ENCODE assay signal across 8 mouse cellular contexts in genomic region chr11:63132501-63133435, GRCm38 (mm10). TPM values are rescaled to one million over a fixed set of nuclear protein-coding genes. Genes with fewer than 3 reads are reported as not detected.
A peak's percentile ranks its signal among the peaks of the same experiment; 100 is the strongest.
DNase-seq lines count a peak whose midpoint lies in the region; ATAC-seq and TF ChIP-seq lines count a peak whose summit lies in the region.

No protein-coding gene starts in this region.

- peaks cover 32% of the 10 kb centered on the region for H3K27me3 ChIP-seq in hindbrain, embryonic 11.5 days (ENCODE audit: control insufficient read depth, insufficient read depth, low read length)
- H3K27me3 ChIP-seq in lung, postnatal 0 days (replicated peaks; ENCODE audit: insufficient read depth, low read length) = no peaks in the 10 kb centered on the region

- WGBS in hindbrain, embryonic 11.5 days = under 1% methylated on average over 61 of the region's 66 CpGs
- 2% methylated on average over 54 of the region's 66 CpGs for WGBS in lung, postnatal 0 days

- TF ChIP-seq CTCF in lung, postnatal 0 days (IDR thresholded peaks at IDR 0.05) = peak; percentile 51

- no peak for DNase-seq in ES-E14 (ENCODE audit: low read depth, low spot score)
- DNase-seq in cerebellum, adult 18-20 months = peak; percentile 28 to 56
- peak; percentile 45 to 63 for DNase-seq in frontal cortex, postnatal 10 days (ENCODE audit: low spot score in 2 of 2)
- DNase-seq in hindbrain, embryonic 11.5 days (ENCODE audit: low spot score) = peak; percentile 74
- peak; percentile 50 to 51 for DNase-seq in layer of hippocampus, postnatal 25 days (ENCODE audit: extremely low spot score in 1 of 2, low spot score in 1 of 2)
- peak; percentile 90 for DNase-seq in lung, postnatal 0 days (ENCODE audit: low spot score)
- DNase-seq in right cerebral cortex, adult 2 months (ENCODE audit: low spot score in 2 of 2) = peak; percentile 44 to 65
- DNase-seq in thymus, postnatal 25 days = no peak

- no peak overlapping the region for H3K27ac ChIP-seq in ES-E14 (ENCODE audit: insufficient read depth, low read depth, low read length, poor library complexity, severe bottlenecking)
- peak overlapping the region; percentile 67 for H3K27ac ChIP-seq in hindbrain, embryonic 11.5 days (ENCODE audit: low read depth, low read length)
- H3K27ac ChIP-seq in lung, postnatal 0 days (ENCODE audit: low read length) = peak overlapping the region; percentile 94

- peak overlapping the region; percentile 56 to 71 for H3K4me3 ChIP-seq in ES-E14 (ENCODE audit: insufficient read depth in 1 of 2, low read depth in 1 of 2, low read length in 2 of 2, poor library complexity in 1 of 2, severe bottlenecking in 1 of 2)
- peak overlapping the region; percentile 51 for H3K4me3 ChIP-seq in hindbrain, embryonic 11.5 days (ENCODE audit: low read depth, low read length)
- H3K4me3 ChIP-seq in lung, postnatal 0 days (ENCODE audit: low read depth, low read length) = peak overlapping the region; percentile 85

- H3K4me1 ChIP-seq in ES-E14 (ENCODE audit: control insufficient read depth in 2 of 2, insufficient read depth in 2 of 2, low read length in 2 of 2, poor library complexity in 1 of 2) = peaks cover 0 to 6% of the 10 kb centered on the region in 2 experiments; a peak in 1 of 4 replicates
- peaks cover 6% of the 10 kb centered on the region for H3K4me1 ChIP-seq in hindbrain, embryonic 11.5 days (replicated peaks; ENCODE audit: control insufficient read depth, insufficient read depth, low read length)
- peaks cover 44% of the 10 kb centered on the region for H3K4me1 ChIP-seq in lung, postnatal 0 days (ENCODE audit: insufficient read depth, low read depth, low read length)

- no peaks in the 10 kb centered on the region for H3K36me3 ChIP-seq in ES-E14 (ENCODE audit: control insufficient read depth, insufficient read depth, low read length, poor library complexity, severe bottlenecking)
- H3K36me3 ChIP-seq in hindbrain, embryonic 11.5 days (ENCODE audit: control insufficient read depth, insufficient read depth, low read length) = no peaks in the 10 kb centered on the region
- H3K36me3 ChIP-seq in lung, postnatal 0 days (ENCODE audit: insufficient read depth, low read length) = peaks cover 23% of the 10 kb centered on the region; the same call in 1 of the 2 replicates

- H3K4me2 ChIP-seq in hindbrain, embryonic 11.5 days (replicated peaks; ENCODE audit: low read depth, low read length) = peak overlapping the region; percentile 79
- H3K4me2 ChIP-seq in lung, postnatal 0 days (replicated peaks; ENCODE audit: low read depth, low read length) = peak overlapping the region; percentile 85

- TF ChIP-seq EP300 in lung, postnatal 0 days (IDR thresholded peaks at IDR 0.05) = peak; percentile 20; the same call in 1 of the 2 replicates

- in situ Hi-C loops in ES-E14 (cut with MboI; ENCODE audit: low sequenced_read_pairs in 2 of 2, unreplicated experiment in 2 of 2) = loop anchor here (5.0 to 25.0 kb wide), 2 partner anchors 210 to 370 kb away; partner anchors contain the start of gene Gm10428 (in 1 of the 2)

- peak overlapping the region; percentile 23 for H3K9ac ChIP-seq in ES-E14 (ENCODE audit: insufficient read depth, low read depth, low read length, poor library complexity, severe bottlenecking)
- peak overlapping the region; percentile 63 for H3K9ac ChIP-seq in hindbrain, embryonic 11.5 days (ENCODE audit: low read depth, low read length)
- peak overlapping the region; percentile 92 for H3K9ac ChIP-seq in lung, postnatal 0 days (replicated peaks; ENCODE audit: low read depth)

- peak; percentile 58 for ATAC-seq in hindbrain, embryonic 11.5 days (ENCODE audit: low FRiP score)
- peak; percentile 43 for ATAC-seq in lung, postnatal 0 days

- no peaks in the 10 kb centered on the region for H3K9me3 ChIP-seq in ES-E14 (ENCODE audit: control insufficient read depth, insufficient read depth, low read depth, low read length)
- no peaks in the 10 kb centered on the region for H3K9me3 ChIP-seq in hindbrain, embryonic 11.5 days (ENCODE audit: control insufficient read depth, low read length)
- no peaks in the 10 kb centered on the region for H3K9me3 ChIP-seq in lung, postnatal 0 days (ENCODE audit: low read length)

TF ChIP-seq in ES-E14, 5 proteins besides CTCF, POLR2A, EP300 and RAD21:
- TF ChIP-seq CHD2 (IDR thresholded peaks at IDR 0.05; ENCODE audit: low read depth, low read length) = no peak
- TF ChIP-seq ZC3H11A (IDR thresholded peaks at IDR 0.05; ENCODE audit: borderline replicate concordance, low read depth, low read length) = no peak
- TF ChIP-seq HCFC1 (IDR thresholded peaks at IDR 0.05; ENCODE audit: borderline replicate concordance, insufficient read depth, low read length) = no peak
- no peak for TF ChIP-seq MAFK (IDR thresholded peaks at IDR 0.05; ENCODE audit: insufficient read depth, low read depth, low read length)
- TF ChIP-seq ZNF384 (IDR thresholded peaks at IDR 0.05; ENCODE audit: low read depth, low read length) = no peak

RNA-seq across cellular contexts. Expression of gene Pmp22, which starts 4.0 kb away (rescaled TPM):
- total RNA-seq in ES-E14 (2012; rRNA removed) = 42.5 and 106 TPM in 2 replicates
- 58.0 and 64.2 TPM in 2 replicates for polyA plus RNA-seq in hindbrain, embryonic 11.5 days (2014; fragmentation: Nextera tagmentation; extraction: Ambion mirVana)
- 10 to 100 TPM; 21.8 to 23.6 TPM for total RNA-seq in layer of hippocampus, postnatal 25 days (2021)
- 523 and 539 TPM in 2 replicates for polyA plus RNA-seq in lung, postnatal 0 days (2015; fragmentation: Nextera tagmentation; extraction: Ambion mirVana)

Comparison
In these comparisons a context has a peak if more than half of its experiments do, and no peak if none do; other contexts are left out.
1. DNase-seq: peak in cerebellum, adult 18-20 months (2 of 2), frontal cortex, postnatal 10 days (2 of 2), hindbrain, embryonic 11.5 days (single experiment), layer of hippocampus, postnatal 25 days (2 of 2), lung, postnatal 0 days (single experiment) and right cerebral cortex, adult 2 months (2 of 2); none in ES-E14 (single experiment) and thymus, postnatal 25 days (single experiment).
2. H3K9ac ChIP-seq: peak in every context shown above with its lines; median percentile 92 in lung, postnatal 0 days; 63 in hindbrain, embryonic 11.5 days; 23 in ES-E14.
3. Peak in every context shown above with its lines, with median percentiles within 50 percentile points of each other: H3K4me3 ChIP-seq.